Mouse (Mus musculus): ENCODE measurements around the gene Rnf227.

DNA sequence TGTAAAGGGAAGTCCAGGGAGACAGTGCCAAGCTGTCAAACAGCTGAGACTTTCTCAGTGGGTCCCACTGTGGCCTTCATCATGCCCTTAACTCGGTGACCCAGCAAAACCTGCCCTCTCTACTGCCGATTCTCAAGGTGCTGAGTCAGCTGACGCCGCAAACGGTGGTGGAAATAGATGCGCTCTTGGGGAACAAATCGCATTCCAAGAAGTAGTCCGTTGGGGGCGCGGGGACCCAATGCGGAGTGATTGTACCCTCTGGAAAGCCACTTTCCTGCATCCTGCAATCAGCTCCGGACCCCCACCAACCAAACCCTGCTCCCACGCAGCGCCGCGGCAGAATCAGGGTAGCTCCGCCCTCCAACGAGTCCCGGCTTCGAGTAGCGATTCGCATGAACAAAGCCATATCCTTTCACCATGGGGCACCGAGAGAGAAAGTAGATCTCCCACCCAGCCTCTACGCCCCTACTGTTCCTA lies 8.3 kb upstream of the Rnf227 start:
- no peak for TF ChIP-seq USF1 (IDR thresholded peaks at IDR 0.05; ENCODE audit: low read depth)
- TF ChIP-seq POLR2A (IDR thresholded peaks at IDR 0.05; ENCODE audit: insufficient read length, low read depth): peak; percentile 43
- no peak for TF ChIP-seq TCF12 (IDR thresholded peaks at IDR 0.05; ENCODE audit: insufficient read depth, poor library complexity, severe bottlenecking)
- TF ChIP-seq CEBPB (IDR thresholded peaks at IDR 0.05; ENCODE audit: insufficient read depth, poor library complexity, severe bottlenecking): no peak
- TF ChIP-seq MYOG (IDR thresholded peaks at IDR 0.05; ENCODE audit: control insufficient read depth in 1 of 3, insufficient read depth in 1 of 3, insufficient read length in 2 of 3, low read depth in 2 of 3): no peak
- TF ChIP-seq MAX (IDR thresholded peaks at IDR 0.05; ENCODE audit: low read depth): no peak
- TF ChIP-seq SRF (IDR thresholded peaks at IDR 0.05; ENCODE audit: control insufficient read depth, insufficient read length, low read depth): no peak
- no peak for TF ChIP-seq TCF3 (IDR thresholded peaks at IDR 0.05; ENCODE audit: insufficient read length, low read depth)

All from myocyte (in vitro differentiated cells).